In the genomic region with DNA sequence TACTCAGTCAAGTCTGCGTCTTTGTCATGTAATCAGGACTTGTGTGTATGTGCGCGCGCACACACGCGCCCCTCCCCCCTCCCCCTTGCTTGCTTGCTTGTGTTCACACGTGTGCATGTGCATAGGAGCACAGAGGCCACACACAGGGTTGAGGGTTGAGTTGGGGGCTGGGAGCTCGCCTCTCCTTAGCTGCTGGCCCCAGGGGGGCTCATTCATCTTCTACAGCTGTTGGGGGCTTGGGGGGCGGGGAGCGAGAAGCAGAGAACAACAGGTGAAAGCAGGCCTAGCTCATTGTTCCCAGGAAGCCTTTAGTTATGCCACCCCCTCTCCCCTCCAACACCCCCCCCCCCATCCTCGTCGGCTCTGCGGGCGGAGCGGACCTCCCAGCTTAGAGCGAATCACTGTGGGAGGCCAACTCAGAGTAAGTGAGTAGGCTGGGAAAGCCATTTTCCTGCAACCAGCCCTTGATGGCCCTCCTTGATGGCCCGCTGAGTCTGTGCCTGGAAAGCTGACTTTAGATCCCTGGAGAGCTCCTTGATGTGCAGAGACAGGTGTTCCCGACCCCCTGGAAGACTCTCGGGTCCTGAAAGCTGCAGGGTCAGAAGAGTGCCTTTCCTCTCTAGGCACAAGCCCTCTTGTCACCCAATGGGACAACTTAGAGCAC, we compare ENCODE assay signal across 8 mouse cellular contexts.
DNase-seq lines count a peak whose midpoint lies in the region; ATAC-seq and TF ChIP-seq lines count a peak whose summit lies in the region.
"Had no signal": no experiment of that assay in that cellular context is flagged by ENCODE, and none has a peak within 500 bp of the region (broad histone marks: within the 10 kb centered on the region; RNA-seq: fewer than 3 reads in every experiment).

No protein-coding gene starts in this region.

- no peak for TF ChIP-seq CTCF in layer of hippocampus, adult 2 months (conservative IDR thresholded peaks at IDR 0.05)

- no peaks in the 10 kb centered on the region for H3K9me3 ChIP-seq in embryonic facial prominence, embryonic 11.5 days (replicated peaks; ENCODE audit: control insufficient read depth, low read length)
- H3K9me3 ChIP-seq in hindbrain, embryonic 15.5 days: no peaks in the 10 kb centered on the region

- no peak overlapping the region for H3K9ac ChIP-seq in embryonic facial prominence, embryonic 11.5 days (replicated peaks; ENCODE audit: low read length)
- 0 out of 2 replicates have a peak overlapping the region, but pooled peaks have one; percentile 10 for H3K9ac ChIP-seq in hindbrain, embryonic 15.5 days

- no peaks in the 10 kb centered on the region for H3K27me3 ChIP-seq in embryonic facial prominence, embryonic 11.5 days (ENCODE audit: control insufficient read depth, insufficient read depth, low read length)
- no peaks in the 10 kb centered on the region for H3K27me3 ChIP-seq in hindbrain, embryonic 15.5 days

- WGBS in embryonic facial prominence, embryonic 11.5 days: 11% methylated on average over 19 of the region's 19 CpGs
- 5% methylated on average over 19 of the region's 19 CpGs for WGBS in hindbrain, embryonic 15.5 days

- peak; percentile 91 for DNase-seq in ZHBTc4 (ENCODE audit: low read depth, low spot score)
- peak; percentile 76 for DNase-seq in embryonic facial prominence, embryonic 11.5 days (ENCODE audit: low spot score)
- peak; percentile 84 for DNase-seq in neural tube, embryonic 10.5 days (ENCODE audit: extremely low spot score, low spot score)
- DNase-seq in ovary, postnatal 36 days (ENCODE audit: low spot score): no peak
- DNase-seq in left cerebral cortex, postnatal 25 days (ENCODE audit: low spot score in 2 of 2): no peak
- no peak for DNase-seq in layer of hippocampus, adult 2 months (ENCODE audit: low spot score in 2 of 2)
- DNase-seq: heart, postnatal 36 days had no signal

- peak; percentile 84 for ATAC-seq in embryonic facial prominence, embryonic 11.5 days (replicated peaks; ENCODE audit: insufficient number of reproducible peaks, low FRiP score, low TSS enrichment, low read depth)
- ATAC-seq in hindbrain, embryonic 15.5 days (ENCODE audit: low FRiP score, low read depth): peak; percentile 89

- H3K27ac ChIP-seq in embryonic facial prominence, embryonic 11.5 days (replicated peaks; ENCODE audit: low read depth, low read length): 0 out of 2 replicates have a peak overlapping the region, but pooled peaks have one; percentile 63
- no peak overlapping the region for H3K27ac ChIP-seq in hindbrain, embryonic 15.5 days (replicated peaks)
- H3K27ac ChIP-seq in layer of hippocampus, adult 2 months: no peak overlapping the region

- intact Hi-C loops in left cerebral cortex, postnatal 25 days (cut with DNase I): no loop called here

- H3K4me2 ChIP-seq in embryonic facial prominence, embryonic 11.5 days (ENCODE audit: low read depth, low read length): no peak overlapping the region; the same call in 1 of the 2 replicates
- H3K4me2 ChIP-seq in hindbrain, embryonic 15.5 days: peak overlapping the region; percentile 62

- 0 out of 2 replicates have a peak, but pooled peaks cover 2% of the 10 kb centered on the region for H3K4me1 ChIP-seq in embryonic facial prominence, embryonic 11.5 days (ENCODE audit: control insufficient read depth, insufficient read depth, low read length)
- H3K4me1 ChIP-seq in hindbrain, embryonic 15.5 days (replicated peaks): peaks cover 8% of the 10 kb centered on the region

- no peak overlapping the region for H3K4me3 ChIP-seq in embryonic facial prominence, embryonic 11.5 days (ENCODE audit: low read depth, low read length)
- H3K4me3 ChIP-seq in hindbrain, embryonic 15.5 days: peak overlapping the region; percentile 31
- H3K4me3 ChIP-seq in layer of hippocampus, adult 2 months: no peak overlapping the region

- no peaks in the 10 kb centered on the region for H3K36me3 ChIP-seq in embryonic facial prominence, embryonic 11.5 days (replicated peaks; ENCODE audit: control insufficient read depth, insufficient read depth, low read depth, low read length)
- H3K36me3 ChIP-seq in hindbrain, embryonic 15.5 days: no peaks in the 10 kb centered on the region

Comparison
In these comparisons a context has a peak if more than half of its experiments do, and no peak if none do; other contexts are left out.
1. DNase-seq: peak in ZHBTc4 (single experiment), embryonic facial prominence, embryonic 11.5 days (single experiment) and neural tube, embryonic 10.5 days (single experiment); none in ovary, postnatal 36 days (single experiment), left cerebral cortex, postnatal 25 days (0 of 2) and layer of hippocampus, adult 2 months (0 of 2).